Mouse (Mus musculus) cerebellum, adult 8-10 months (tissue): Measurements from ENCODE around the gene Kcnb1.
A peak's percentile ranks its signal among the peaks of the same experiment; 100 is the strongest.

Experiments used
- DNase-seq: peaks from one replicate; pipeline ENCODE4 v3.0.0; 2022

Kcnb1 gene

DNA sequence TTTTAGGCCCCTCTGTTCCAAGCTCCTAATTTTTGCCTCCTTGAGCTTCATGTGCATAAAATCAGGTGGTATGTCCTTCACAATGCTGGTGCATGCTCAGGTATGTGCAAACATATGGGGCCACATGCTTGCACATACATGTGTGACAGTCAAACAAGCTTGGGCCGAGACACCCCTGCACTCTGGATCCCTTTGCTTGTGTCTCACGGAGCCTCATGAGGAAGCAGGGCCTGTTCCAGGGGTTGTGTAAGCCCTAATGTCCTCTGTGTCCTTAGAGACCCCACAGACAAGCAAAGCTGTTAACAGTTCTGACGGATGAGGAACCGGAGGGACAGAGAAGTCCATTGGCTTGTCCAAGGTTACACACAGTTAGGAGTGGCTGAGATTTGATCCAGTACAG, 30.2 kb downstream of the Kcnb1 start:
- no peak for DNase-seq

DNA sequence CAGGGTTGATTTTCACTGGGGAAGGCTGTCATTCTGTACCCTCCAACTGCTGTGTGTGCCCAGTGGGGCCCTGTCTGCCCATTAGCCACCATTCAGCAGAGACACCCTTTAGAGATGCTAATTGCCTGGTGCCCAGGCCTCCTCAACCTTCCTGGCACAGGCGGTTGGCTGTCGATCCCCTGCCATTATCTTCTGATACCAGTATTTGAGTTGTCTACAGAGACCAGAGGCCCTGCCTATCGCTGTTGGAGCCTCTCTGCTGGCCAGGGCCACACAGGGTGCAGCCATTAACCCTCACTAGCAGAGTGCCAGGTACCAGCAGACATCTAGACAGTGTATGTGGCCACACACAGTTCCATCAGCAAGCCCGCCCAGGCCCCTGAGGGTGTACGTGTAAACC, 31.2 kb downstream of the Kcnb1 start:
- DNase-seq, result no peak

DNA sequence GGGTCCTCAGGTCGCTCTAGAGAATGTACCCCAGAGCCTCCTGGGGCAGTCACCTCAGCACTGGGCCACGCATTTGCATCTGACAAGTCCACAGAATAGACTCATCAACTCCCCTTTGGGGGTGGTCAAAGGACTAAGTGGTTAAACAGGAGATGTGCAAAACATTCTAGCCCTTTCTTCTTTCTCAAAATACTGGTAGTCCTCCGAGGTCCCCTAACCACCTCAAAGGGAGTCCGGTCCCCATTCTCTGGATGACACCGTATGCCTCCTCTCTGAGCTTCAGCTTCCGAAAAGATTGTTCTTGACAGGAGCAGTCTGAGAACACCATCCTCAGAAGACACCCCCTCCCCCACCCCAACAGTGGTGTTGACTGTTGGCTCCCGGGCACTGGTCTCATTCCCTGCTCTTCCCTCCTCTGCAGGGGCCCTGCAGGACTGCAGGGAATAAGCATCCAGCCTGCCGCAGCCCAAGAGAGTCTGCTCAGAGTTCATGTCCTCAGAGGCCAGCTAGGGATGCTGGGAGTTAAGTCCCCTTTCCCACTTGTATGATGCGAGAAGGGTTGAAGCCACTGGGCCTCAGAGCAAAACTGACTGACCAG, 33.7 kb downstream of the Kcnb1 start:
- DNase-seq, result no peak

DNA sequence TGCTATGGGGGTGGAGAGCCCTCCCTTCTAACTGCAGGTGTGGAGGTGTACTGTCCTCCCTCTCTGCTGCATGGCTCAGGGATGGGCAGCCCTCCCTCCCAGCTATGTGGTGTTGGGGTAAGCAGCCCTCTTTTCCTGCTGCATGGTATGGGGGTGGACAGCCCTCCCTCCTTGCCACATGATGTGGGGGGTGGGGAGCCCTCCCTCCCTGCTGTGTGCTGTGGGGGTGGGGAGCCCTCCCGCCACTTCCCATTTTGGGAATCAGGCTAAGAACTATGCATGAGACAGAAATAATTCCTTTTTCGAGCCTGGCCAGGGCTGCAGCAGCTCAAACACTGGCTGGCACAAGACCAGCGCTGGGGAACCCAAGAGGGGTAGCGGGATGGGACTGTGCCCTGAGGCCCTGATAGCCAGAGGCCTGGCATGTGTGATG, 34.4 kb downstream of the Kcnb1 start:
- DNase-seq, result no peak

DNA sequence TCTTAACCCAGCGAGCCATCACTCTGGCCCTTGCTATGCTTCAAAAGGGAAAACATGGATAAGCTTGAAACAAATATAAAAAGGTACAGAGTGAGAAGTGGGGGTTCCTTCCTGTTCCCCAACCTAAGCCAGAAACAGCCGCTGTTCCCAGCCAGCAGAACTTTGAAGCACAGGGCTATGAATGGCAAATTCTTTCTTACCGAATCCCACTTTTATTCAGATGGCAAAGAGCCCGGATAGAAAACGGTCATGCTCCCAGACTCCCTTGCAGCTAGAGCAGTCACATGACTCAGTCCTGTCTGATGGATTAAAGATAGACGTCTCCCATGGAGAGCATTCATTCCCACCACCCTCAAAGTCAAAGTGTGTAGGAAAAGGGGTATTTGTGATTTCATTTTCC, 39.1 kb downstream of the Kcnb1 start:
- no peak for DNase-seq

DNA sequence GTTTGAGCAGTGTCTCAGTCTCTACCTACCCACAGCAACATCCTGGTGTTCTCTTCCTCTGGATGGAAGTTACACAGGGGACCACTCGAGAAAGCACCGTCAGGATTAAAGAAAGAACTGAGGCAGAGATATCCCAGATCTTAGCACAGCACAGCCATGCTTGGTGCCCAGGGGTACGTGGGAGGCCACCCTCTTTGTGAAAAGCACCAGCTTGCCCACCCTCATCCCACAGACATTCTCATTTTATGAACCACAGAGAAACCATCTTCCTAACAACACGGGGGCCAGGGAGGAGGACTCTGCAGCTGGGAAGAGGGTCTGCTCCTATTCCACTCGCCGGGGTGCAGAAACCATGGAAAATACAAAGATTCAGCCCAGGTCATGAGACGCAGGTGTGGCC, 39.8 kb downstream of the Kcnb1 start:
- no peak for DNase-seq

DNA sequence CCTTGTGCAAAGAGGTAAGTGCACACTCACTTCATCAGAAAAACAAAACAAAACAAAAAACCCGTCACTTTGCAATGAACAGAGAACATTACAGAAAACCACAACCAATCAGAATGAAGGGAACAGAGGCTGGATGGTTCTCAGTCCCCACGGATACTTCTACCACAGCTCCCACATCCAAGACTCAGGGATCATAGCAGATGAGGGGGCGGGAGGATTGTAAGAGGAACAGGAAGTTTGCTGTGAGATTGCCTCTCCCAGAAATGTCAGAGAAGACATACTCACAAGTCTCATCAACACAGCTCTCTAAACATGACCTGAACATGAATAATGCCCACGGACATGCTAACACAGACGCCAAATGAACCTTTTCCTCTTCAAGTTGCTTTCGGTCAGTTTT, 40.9 kb downstream of the Kcnb1 start:
- no peak for DNase-seq

DNA sequence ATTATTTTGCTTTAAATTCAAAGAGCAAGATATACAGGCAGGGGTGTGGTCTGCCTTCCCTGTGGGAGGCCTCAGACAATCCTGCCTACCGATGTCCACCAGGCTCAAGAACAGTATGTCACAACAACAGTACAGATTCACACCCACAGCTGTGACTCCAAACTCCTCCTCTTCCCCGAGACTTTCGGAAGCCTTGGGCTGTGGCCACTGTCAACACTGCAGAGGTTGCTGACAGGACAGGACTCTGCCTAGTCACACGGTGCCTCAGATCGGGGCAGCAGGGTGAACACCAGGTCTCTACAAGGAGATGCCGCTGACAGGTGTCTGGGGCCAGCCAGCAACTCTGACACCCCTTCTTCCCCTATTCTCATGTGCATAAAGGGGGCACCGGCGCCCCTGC, 42.2 kb downstream of the Kcnb1 start:
- DNase-seq, result no peak

DNA sequence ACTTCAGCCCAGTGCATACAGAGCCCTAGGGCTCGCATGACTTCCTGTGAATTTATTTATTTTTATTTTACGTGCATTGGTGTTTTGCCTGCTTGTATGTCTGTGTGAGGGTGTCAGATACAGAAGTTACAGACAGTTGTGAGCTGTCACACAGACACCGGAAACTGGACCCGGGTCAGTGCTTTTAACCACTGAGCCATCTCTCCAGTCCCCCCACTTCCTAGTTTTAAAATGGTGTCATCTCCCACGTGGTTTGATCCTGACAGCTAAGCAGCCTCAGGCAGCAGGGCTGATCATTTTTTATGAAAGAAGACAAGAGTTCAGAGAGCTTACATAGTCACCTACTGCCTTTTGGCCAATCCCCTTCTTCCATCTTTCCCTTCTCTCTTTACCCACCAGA, 44.1 kb downstream of the Kcnb1 start:
- no peak for DNase-seq

DNA sequence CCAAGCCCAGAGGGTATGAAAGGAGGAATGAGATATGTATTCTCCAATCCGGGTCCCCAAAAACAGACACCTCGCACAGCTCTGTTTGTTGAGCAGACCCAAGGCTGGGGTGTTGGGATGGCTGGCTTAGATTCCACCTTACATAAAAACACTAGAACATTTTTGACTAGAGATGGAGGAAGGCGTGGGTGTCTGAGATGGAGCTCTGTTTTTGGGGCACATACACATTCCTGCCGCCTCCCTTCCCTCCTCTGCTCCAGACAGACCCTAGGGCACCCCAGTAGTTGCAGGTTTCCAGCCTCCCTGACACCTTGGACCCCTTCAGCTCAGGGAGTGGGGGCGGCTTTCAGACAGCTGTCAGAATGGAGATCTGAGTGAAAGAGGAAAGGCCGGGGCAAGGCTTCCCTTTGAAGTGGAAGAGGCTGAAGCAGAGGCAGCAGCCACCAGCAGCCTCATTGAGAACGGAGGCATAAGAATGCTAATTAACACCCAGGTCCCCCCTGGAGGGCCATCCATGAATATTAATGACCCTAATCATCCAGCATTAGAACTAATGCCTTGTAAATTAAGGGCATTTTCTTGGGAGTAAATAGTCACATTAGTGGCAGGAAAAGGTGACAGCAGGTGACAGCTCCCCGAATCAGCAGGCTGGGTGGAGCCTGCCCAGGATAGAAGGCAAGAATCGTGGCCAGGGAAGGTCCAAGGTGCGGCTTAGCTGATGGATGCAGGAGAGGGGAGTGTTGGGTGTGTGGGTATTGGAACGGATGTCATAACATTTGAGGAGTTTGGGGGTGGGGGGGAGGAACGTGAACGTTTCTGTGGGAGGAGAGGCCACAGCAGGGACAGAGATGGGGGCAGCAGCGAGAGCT, 45.3 kb downstream of the Kcnb1 start:
- no peak for DNase-seq

DNA sequence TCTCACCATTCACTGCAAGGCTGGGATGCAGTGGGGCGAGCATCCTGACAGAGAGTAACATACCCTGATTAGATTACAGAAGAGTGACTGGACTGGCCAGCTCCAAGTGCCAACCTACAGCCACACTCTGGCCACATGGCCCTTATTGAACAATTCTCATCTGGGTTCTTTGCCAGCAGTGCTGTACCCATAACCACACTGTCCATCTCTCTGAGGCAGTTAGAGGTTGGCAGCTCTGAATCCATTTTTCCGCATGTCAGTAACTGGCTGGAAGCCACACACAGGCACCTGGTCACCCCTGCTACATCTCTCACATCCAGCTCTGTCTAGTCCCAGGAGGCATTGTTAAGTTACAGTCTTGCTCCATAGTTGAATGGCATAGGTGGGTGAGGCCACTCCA, 46.0 kb downstream of the Kcnb1 start:
- no peak for DNase-seq

DNA sequence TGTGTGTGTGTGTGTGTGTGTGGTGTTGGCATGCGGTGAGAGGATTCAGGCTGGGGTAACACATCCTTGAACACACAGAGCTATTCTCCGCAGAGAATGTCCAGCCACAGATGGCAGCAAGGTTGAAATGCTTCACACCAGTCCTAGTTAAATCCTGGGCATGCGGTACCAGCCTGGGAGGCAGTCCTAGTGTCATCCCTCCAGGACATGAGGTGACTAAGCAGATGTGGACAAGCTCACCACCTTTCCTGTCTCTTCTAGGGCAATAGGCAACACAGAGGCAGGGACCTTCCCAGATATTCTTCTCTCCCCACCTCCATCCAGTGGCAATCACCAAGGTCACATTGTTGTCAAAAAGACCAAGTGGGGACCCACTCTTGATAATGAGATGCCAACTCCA, 47.7 kb downstream of the Kcnb1 start:
- no peak for DNase-seq

DNA sequence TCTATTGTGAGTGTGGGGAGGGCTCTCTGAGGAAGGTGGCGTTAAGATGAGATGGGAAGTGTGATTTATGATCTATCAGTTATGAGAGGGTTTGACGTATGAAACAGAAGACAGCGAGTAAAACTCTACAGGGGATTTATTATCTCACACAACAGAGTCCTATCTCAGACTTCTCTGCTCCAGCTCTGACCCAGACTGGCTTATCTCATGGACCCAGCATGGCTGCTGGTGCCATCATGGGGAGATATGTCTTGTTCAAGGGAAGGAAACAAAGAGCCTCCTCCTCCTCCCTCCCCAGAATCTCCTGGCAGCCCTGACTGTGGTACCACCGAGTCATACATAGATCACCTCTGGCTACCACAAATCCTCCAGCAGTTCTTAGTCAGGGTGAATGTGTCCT, 48.1 kb downstream of the Kcnb1 start:
- DNase-seq, result no peak

DNA sequence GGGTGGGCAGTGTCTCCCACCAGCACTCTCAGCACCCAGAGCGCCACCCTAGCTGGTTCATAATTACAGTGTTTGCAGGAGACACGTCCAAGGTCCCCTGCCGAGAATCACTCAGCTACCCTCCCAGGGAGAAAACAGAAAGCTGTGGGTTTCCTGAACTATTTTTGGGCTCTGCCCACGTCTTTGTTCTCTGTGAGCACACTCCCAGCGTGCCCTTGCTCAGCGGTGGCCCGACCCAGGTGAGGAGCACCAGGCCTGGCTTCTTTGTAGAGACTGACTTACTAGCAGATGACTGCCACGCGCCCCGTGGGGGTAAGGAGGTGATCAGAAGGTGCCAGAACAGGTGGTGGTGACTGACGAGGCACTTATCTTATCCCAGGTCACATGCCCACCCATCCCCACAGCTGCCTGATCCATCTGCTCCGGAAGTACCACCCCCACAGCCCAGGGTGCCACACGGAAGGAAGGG, 50.1 kb downstream of the Kcnb1 start:
- DNase-seq, result no peak

DNA sequence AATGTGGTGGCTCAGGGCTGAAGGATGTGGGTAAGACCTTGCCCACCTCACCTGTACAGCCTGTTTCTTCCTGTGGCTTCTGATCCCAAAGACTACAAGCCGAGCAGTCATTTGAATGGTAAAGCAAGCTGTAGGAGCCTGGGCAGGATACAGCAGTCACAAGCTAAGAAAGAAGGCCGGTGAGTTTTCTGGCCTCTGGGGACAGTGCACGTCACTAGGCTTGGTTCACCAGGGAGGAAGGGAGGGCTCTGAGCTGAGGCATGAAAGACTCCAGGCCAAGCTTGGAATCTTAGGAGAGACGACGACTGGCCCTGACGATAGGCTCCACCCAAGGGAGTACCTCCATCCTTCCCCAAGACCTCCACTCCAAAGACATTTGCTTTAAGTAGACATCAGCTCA, 51.3 kb downstream of the Kcnb1 start:
- no peak for DNase-seq

DNA sequence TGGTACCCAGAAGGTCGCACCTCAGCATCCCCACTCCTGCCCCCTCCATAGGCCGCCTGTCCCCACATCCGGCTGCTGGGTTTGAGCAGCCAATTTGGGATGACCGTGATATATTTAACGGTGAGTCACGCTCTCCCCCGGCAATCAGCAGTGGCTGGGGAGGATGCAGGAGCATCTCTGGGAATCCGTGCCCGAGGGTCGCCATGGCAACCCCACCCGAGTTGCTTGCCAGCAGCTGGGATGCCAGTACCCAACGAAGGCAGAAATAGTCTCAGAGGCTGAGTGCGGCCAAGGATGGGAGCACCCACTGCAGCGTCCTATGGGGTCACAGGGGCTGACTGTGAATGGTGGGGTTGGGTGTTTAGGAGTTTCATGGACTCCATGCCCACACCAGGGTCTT, 53.0 kb downstream of the Kcnb1 start:
- DNase-seq, result peak; percentile 4

DNA sequence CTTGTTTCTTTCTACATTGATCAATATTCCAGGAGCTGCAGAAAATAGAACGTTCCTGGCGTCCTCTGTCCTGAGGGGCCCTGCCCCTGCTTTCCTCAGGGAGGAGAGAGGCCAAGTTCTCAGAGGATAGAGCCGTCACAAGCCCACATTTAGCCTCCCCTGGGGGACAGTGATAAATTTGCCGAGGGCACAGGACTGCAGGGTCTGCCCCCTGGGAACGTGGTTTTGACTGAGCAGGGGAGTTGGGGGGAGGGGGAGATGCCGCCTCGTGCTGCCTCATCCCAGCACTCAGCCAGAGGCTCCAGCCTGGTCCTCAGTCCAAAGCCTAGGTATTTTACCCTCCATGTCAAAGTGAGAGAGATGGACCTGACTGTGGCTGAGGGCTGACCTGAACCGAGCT, 57.9 kb downstream of the Kcnb1 start:
- no peak for DNase-seq

DNA sequence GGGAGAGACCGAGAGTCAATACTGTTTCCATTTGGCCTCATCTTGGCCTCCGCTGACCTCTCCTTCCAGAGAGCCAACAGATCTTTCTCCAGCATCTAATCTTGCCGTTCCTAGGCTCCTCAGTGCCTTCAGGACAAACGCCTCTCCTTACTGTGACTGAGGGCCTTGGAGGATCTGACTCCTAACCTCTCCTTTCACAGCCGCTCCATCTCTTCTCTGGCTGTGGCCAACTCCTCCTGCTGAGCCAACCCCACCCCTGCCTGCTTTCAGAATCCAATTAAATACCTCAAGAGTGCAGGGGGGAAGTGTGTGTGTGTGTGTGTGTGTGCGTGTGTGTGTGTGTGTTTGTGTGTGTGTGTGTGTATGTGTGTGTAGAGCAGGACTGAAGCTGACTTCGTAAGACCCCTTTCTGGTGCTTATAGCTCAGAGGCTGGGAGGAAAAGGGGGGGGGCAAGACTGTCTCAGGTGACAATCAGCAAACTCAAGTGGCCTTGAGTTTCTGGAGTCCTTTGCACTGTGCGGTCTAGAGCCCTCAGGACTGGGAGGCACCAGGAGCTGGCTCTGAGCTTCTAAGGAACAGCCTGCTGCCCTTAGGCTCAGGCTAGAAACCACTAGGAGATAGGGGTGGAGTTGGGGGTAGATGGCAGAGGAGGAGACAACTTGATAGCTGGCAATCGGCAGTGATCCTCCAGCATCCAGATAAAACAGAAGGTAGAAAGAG, 59.7 kb downstream of the Kcnb1 start:
- no peak for DNase-seq

DNA sequence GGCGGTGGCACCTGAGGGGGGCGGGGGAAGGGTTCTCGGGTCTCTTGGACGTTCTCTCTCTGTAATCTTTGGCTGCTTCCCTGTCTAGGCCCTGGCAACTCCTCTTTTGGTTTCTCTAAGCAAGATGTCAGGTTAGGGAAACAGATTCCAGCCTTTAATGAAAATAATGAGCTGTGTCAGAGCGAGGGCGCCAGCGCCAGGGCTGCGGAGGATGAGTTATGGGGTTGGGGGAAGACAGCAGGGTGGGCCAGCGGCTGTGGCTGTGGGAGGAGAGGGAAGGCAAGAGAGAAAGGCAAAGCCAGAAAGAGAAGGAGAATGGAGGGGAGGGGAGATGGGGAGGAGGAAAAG, 60.4 kb downstream of the Kcnb1 start:
- DNase-seq, result no peak

DNA sequence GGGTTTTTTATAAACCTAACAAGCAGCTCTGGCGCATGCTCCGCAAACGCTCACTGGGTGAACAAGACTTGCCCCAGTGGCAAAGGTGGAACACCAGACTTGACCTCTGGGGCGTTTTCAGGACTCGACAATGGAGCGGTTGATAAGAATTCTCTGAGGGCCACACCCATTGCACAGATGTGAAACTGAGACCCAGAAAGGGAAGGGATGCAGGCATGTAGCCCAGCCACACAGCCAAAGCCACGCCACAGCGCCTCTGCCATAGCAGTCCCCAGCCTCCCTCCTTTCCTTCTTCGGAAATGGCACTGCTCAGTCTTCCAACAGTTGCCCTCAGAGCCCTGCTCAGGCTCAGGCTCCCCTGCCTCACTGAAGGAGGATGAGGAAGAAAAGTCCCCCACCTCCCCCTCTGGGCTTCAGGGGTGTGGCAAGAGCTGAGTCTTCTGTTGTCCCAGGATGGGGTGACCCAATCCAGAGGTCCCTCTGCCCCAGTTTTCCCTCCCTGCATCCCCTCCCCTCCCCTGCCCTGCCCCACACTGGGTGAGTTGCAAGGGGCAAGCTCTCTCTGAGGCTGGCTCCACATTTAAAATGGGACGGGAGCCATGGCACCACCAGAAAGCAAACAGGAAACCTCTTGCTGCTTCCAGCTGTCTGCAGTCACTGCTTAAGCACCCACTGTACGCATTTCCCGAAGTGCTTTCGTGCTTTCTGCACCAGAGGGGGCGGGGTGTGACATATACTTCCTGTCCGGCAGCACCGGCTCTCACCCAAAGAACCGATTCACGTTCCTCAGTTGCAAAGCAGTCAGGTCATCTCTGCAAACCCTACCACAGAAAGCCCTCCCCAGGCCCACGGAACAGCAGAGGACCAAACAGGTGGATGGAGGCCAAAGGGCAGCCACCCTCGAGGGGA, 61.0 kb downstream of the Kcnb1 start:
- no peak for DNase-seq

DNA sequence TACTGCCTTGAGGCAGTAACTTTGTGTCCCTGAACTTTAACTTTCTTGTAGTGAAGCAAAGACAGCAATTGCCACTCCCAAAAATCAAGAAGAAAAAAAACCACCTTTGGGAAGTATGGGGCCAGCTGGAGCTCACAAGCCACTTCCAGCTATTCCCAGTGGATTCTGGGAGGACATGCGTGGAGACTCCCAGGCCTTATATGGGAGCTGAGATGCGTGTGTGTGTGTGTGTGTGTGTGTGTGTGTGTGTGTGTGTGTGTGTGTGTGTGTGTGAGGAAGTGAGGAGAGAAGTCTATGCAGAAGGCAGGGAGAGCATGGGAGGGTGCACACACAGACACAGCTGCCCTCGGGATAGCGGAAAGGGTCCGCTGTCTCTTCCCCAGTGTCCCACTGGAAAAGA, 62.6 kb downstream of the Kcnb1 start:
- DNase-seq, result no peak

DNA sequence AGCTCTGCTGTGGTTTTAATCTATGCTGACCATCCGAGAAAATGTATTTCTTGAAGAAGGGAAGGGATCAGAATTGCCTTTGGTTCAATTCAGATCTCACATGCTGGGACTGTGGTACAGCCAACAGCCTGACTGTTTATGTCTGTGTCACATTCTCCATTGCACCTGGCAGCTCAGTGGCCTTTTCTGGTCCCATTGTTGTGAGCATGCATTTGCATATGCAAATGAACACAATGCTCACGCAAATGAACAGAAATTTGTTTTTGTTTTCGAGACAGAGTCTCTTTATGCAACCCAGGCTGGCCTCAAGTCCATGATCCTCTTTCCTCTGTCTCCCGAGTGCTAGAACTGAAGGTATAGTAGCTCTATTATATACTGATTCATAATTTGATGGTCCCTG, 64.2 kb downstream of the Kcnb1 start:
- no peak for DNase-seq

DNA sequence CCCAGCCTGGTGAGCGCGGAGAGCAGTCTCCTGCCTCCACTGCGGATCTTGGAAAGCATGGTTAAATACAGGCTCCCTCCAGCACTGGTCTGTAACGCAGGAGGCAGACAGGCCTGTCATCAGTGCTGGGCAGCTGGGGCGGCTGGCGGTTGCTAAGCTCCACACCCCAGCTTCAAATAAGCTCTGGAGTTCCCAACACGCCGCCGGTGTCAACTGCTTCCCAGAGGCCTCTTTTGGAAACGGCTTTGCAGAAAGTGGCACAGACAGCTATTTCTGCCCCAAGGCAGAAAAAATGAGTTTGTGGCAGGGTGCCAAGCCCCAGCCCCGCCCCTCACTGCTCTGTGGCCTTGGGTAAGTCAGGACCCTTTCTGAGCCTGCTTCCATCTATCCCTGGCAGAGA, 66.0 kb downstream of the Kcnb1 start:
- DNase-seq, result peak; percentile 6
